Mouse (Mus musculus) neural tube, embryonic 15.5 days (tissue): ENCODE data around the gene Nelfb. TPM values are rescaled to one million over a fixed set of nuclear protein-coding genes. Genes with fewer than 3 reads are reported as not detected.
A peak's percentile ranks its signal among the peaks of the same experiment; 100 is the strongest.

Experiments
- ATAC-seq: fragments of 200-750 bp; cut with Nextera tagmentation; 2 replicates; pipeline ENCODE4 v1.8.0; 2017; ENCODE audit warnings: mild to moderate bottlenecking, moderate TSS enrichment, moderate library complexity; ENCODE audit not compliant: low FRiP score
- H3K27ac ChIP-seq: fragments of 300-500 bp; sonication (generic); replicated peaks from 2 replicates; pipeline ENCODE4 v1.5.1; 2015; ENCODE audit warnings: mild to moderate bottlenecking, inconsistent platforms
- H3K27me3 ChIP-seq: fragments of 300-500 bp; sonication (generic); replicated peaks from 2 replicates; pipeline ENCODE4 v1.6.1; 2015; ENCODE audit warnings: inconsistent platforms
- H3K36me3 ChIP-seq: fragments of 300-500 bp; sonication (generic); 2 replicates; pipeline ENCODE4 v1.6.1; 2015; ENCODE audit warnings: inconsistent platforms
- H3K4me1 ChIP-seq: fragments of 300-500 bp; sonication (generic); 2 replicates; pipeline ENCODE4 v1.6.1; 2015; ENCODE audit warnings: inconsistent platforms
- H3K4me2 ChIP-seq: fragments of 300-500 bp; sonication (generic); 2 replicates; pipeline ENCODE4 v1.6.1; 2015; ENCODE audit warnings: inconsistent platforms, mild to moderate bottlenecking, moderate library complexity
- H3K4me3 ChIP-seq: fragments of 300-500 bp; sonication (generic); replicated peaks from 2 replicates; pipeline ENCODE4 v1.5.1; 2015; ENCODE audit warnings: mild to moderate bottlenecking, inconsistent platforms
- H3K9ac ChIP-seq: fragments of 300-500 bp; sonication (generic); replicated peaks from 2 replicates; pipeline ENCODE4 v1.6.1; 2015; ENCODE audit warnings: mild to moderate bottlenecking, inconsistent platforms
- H3K9me3 ChIP-seq: fragments of 300-500 bp; sonication (generic); replicated peaks from 2 replicates; pipeline ENCODE4 v1.6.1; 2016; ENCODE audit warnings: inconsistent platforms
- WGBS: fragments of 180-500 bp; shearing (Covaris S2); methylation state at CpG from one replicate; pipeline ENCODE4 v1.1.7; 2015; ENCODE audit warnings: mixed read lengths; 5-methylcytosine and 5-hydroxymethylcytosine counted together
- polyA plus RNA-seq: library from polyadenylated mRNA; unstranded; fragments of >200 nt; fragmentation: Nextera tagmentation; extraction: Ambion mirVana; gene quantifications from 2 replicates; pipeline ENCODE4 v1.2.1, GENCODE M21; 2015

Nelfb gene
- polyA plus RNA-seq, 1 experiment from 2014 or later: 101 TPM

- Histone ChIP-seq H3K4me3 (no peak overlapping the region), H3K27ac (no peak overlapping the region), H3K27me3 (0 out of 2 replicates have a peak, but pooled peaks cover 3% of the 10 kb centered on the region), H3K4me2 (no peak overlapping the region), H3K36me3 (no peaks in the 10 kb centered on the region), H3K4me1 (peaks cover 22% of the 10 kb centered on the region), H3K9ac (no peak overlapping the region), H3K9me3 (no peaks in the 10 kb centered on the region)
- no peak for ATAC-seq
- WGBS: 82% methylated on average over 5 of the region's 5 CpGs
Measured at GRCm38 (mm10) chr2:25229582-25229981, 18.3 kb upstream of the Nelfb start.

GRCm38 (mm10) chr2:25228995-25229530, 17.8 kb upstream of the Nelfb start:
- Histone ChIP-seq H3K27ac (no peak overlapping the region), H3K4me3 (no peak overlapping the region), H3K4me2 (peak overlapping the region; percentile 49), H3K4me1 (peaks cover 22% of the 10 kb centered on the region), H3K36me3 (no peaks in the 10 kb centered on the region), H3K27me3 (0 out of 2 replicates have a peak, but pooled peaks cover 3% of the 10 kb centered on the region), H3K9ac (no peak overlapping the region), H3K9me3 (no peaks in the 10 kb centered on the region)
- no peak for ATAC-seq
- 75% methylated on average over 6 of the region's 6 CpGs for WGBS

DNA sequence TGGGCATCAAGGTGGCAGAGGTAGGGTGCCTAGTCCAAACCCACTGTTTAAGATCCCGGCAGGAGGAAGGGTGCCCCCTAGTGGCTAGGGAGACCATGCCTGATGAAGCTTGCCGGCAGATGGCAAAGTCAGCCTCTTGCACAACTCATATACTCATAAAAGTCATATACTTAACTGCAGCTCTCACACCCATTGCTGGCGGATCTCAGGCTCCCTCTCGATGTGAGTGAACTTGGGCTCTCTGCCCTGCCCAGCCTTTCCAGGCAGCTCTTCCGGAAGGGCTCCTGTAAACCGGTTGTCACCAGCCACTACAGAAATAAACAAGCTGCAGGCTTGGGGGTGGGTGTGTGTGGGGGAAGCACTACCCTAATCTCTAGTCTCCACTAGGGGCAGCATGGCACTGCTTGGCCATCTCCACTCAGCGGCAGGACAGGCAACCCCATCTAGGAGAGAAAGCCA, 17.2 kb upstream of the Nelfb start:
- H3K4me3 ChIP-seq: peak overlapping the region; percentile 20
- H3K4me2 ChIP-seq: peak overlapping the region; percentile 49
- H3K9me3 ChIP-seq: no peaks in the 10 kb centered on the region
- 2% methylated on average over 7 of the region's 7 CpGs for WGBS
- 0 out of 2 replicates have a peak, but pooled peaks cover 3% of the 10 kb centered on the region for H3K27me3 ChIP-seq
- no peak for ATAC-seq
- H3K27ac ChIP-seq: peak overlapping the region; percentile 77
- H3K4me1 ChIP-seq: peaks cover 28% of the 10 kb centered on the region
- H3K36me3 ChIP-seq: no peaks in the 10 kb centered on the region
- H3K9ac ChIP-seq: no peak overlapping the region

GRCm38 (mm10) chr2:25227406-25227805, 16.1 kb upstream of the Nelfb start:
- no peaks in the 10 kb centered on the region for H3K36me3 ChIP-seq
- 0 out of 2 replicates have a peak, but pooled peaks cover 3% of the 10 kb centered on the region for H3K27me3 ChIP-seq
- H3K4me3 ChIP-seq: no peak overlapping the region
- no peak overlapping the region for H3K27ac ChIP-seq
- no peak for ATAC-seq
- H3K9me3 ChIP-seq: no peaks in the 10 kb centered on the region
- H3K4me2 ChIP-seq: no peak overlapping the region
- H3K4me1 ChIP-seq: peaks cover 32% of the 10 kb centered on the region
- WGBS: 91% methylated on average over 4 of the region's 4 CpGs
- H3K9ac ChIP-seq: no peak overlapping the region

DNA sequence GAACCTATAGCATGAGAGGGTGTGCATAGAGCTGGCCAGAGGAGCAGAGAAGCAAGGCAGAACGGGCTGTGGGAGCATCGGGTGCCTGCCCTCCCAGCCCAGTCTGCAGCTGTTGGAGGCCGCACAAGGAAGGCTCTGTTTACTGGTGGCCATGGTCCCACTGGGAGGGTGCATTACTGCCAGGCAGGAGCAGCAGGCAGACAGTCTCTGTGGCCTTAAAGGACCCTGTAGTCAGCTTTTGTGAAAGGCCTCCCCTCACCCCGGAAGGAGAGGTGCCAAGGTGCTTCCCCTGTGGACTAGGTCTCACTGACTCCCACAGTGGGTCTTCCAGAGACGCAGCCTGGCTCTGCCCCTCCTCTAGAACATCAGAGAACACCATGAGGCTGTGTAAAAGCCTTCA, 15.6 kb upstream of the Nelfb start:
- Histone ChIP-seq H3K4me1 (peaks cover 32% of the 10 kb centered on the region), H3K4me3 (no peak overlapping the region), H3K9me3 (no peaks in the 10 kb centered on the region), H3K4me2 (no peak overlapping the region), H3K27me3 (0 out of 2 replicates have a peak, but pooled peaks cover 3% of the 10 kb centered on the region), H3K36me3 (peaks cover 1% of the 10 kb centered on the region; the same call in 1 of the 2 replicates), H3K27ac (no peak overlapping the region), H3K9ac (no peak overlapping the region)
- ATAC-seq: no peak
- WGBS: 88% methylated on average over 5 of the region's 5 CpGs

- ATAC-seq: no peak
- Histone ChIP-seq H3K27me3 (no peaks in the 10 kb centered on the region), H3K27ac (peak overlapping the region; percentile 99), H3K4me1 (peaks cover 32% of the 10 kb centered on the region), H3K36me3 (peaks cover 5% of the 10 kb centered on the region; the same call in 1 of the 2 replicates), H3K4me2 (peak overlapping the region; percentile 61; the same call in 1 of the 2 replicates), H3K9ac (peak overlapping the region; percentile 63; the same call in 1 of the 2 replicates), H3K4me3 (peak overlapping the region; percentile 92; the same call in 1 of the 2 replicates), H3K9me3 (no peaks in the 10 kb centered on the region)
- WGBS: 72% methylated on average over 8 of the region's 8 CpGs
Measured at GRCm38 (mm10) chr2:25225811-25226379, 14.6 kb upstream of the Nelfb start.

DNA sequence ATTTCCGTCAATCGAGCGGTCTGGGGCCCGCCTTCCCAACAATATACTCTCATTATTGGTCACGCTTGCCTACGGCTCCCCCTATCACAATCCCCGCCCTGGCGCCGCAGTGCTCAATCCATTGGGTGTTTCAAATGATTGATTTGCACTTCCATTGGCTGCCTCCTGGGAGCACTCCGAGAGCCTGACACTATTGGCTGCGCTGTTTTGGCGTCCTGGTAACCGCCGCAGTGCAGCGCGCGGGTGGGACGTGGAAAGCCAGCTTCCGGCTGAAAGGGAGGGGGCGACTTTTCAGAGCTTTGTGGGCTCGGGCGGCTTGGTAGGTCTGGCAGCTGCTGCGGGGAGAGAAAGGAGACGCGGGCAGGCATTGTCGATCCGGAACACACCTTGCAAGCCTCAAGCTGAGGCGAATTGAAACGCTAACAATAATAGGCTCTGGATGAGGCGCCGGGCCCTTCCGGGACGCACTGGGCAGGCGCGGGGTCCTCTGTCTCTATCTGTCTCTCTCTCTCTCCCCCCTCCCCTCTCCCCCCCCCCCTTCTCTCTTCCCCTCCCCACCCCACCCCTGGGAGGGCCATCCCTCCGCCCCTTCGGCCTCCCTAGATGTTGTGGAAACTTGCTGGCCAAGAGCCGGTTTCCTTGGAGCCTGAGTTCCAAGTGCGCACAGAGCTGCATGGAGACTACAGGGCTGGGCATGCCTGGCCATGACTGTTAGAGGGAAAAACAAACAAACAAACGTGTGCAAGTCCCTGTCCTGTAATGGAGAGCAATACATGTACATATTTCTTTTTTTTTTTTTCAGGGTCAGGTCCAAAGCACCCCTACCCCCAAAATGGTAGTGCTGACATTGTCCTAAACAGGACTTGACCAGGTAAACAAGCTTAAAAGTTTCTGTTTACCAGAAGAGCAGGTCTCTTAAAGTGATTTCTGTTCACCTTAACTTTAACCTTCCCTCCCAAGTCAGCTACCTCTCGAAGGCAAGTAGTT, 13.8 kb upstream of the Nelfb start:
- no peaks in the 10 kb centered on the region for H3K9me3 ChIP-seq
- H3K4me1 ChIP-seq: peaks cover 32% of the 10 kb centered on the region
- peak overlapping the region; percentile 63 for H3K9ac ChIP-seq
- H3K4me3 ChIP-seq: peak overlapping the region; percentile 92
- peaks cover 5% of the 10 kb centered on the region; the same call in 1 of the 2 replicates for H3K36me3 ChIP-seq
- WGBS: 2% methylated on average over 41 of the region's 41 CpGs
- H3K4me2 ChIP-seq: peak overlapping the region; percentile 61
- H3K27ac ChIP-seq: peak overlapping the region; percentile 99
- ATAC-seq: peak; percentile 96
- no peaks in the 10 kb centered on the region for H3K27me3 ChIP-seq

- H3K27ac ChIP-seq: peak within 1 kb of the TSS; percentile 99
- H3K4me3 ChIP-seq: peak within 1 kb of the TSS; percentile 92
- peak within 1 kb of the TSS; percentile 86 for H3K9ac ChIP-seq
- no peaks in the 10 kb centered on the region for H3K27me3 ChIP-seq
- peak within 1 kb of the TSS; percentile 94 for H3K4me2 ChIP-seq
- H3K4me1 ChIP-seq: peaks cover 32% of the 10 kb centered on the region
- 0% methylated on average over 17 of the region's 17 CpGs for WGBS
- peaks cover 5% of the 10 kb centered on the region; the same call in 1 of the 2 replicates for H3K36me3 ChIP-seq
- H3K9me3 ChIP-seq: no peaks in the 10 kb centered on the region
- ATAC-seq: no peak
Measured at GRCm38 (mm10) chr2:25224492-25224765, 13.1 kb upstream of the Nelfb start, which contains the start of gene Tubb4b. TSS of gene Tubb4b (minus strand) at chr2:25224702.

DNA sequence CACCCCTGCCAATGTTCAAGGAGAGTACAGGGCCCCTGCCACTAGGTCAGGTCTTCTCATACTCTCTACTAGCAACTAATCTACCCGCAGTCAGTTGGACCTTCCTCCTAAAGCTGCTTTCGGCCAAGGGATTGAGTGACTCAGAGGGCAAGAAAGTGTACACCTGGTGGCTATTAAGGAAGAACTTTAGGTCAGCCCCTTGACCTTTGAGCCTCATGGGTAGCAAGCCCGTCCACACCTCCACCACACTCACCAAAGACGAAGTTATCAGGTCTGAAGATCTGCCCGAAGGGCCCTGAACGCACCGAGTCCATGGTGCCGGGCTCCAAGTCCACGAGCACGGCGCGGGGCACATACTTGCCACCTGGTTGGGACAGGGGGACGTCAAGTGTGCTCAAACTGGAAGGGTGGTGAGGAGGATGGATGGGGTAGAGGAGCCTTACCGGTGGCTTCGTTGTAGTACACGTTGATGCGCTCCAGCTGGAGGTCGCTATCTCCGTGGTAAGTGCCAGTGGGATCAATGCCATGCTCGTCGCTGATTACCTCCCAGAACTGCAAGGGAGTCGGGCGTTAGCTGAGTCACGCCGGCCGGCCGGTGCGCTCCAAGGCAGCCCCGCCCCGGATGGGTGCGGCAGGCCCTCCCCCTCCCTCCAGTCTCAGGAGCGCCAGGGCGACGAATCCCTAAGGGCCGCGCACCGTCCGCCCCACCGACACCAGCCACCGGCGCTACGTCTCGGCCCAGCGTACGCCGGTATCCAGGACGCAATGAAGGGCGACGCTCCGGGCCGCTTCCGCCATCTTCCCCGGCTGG, 12.6 kb upstream of the Nelfb start:
- 2% methylated on average over 49 of the region's 53 CpGs for WGBS
- Histone ChIP-seq H3K4me2 (peak overlapping the region; percentile 94), H3K36me3 (peaks cover 5% of the 10 kb centered on the region; the same call in 1 of the 2 replicates), H3K27ac (peak overlapping the region; percentile 96), H3K27me3 (no peaks in the 10 kb centered on the region), H3K9me3 (no peaks in the 10 kb centered on the region), H3K4me1 (peaks cover 27% of the 10 kb centered on the region), H3K4me3 (peak overlapping the region; percentile 92), H3K9ac (peak overlapping the region; percentile 86)
- ATAC-seq: peak; percentile 22

DNA sequence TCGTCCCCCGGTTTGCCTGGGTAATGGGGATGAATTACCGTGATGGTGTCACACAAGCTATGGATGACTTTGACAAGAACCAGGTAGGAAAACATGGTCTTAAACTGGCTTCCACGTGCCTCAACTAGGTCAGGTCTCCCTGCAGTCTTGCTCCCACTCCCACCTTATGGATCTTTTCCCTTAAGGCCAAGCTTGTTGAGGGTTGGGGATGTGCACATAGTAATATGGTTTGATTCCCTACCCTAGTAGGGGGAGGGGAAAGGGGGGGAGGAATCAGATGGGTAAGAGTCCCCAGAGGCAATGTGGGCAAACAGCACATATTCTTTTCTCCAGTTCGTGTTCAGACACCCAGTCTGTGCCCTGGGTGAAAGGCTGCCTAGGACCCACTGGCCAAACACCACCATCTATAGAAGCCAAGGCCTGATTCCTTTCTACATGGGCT, 10.1 kb upstream of the Nelfb start:
- H3K9ac ChIP-seq: no peak overlapping the region
- no peaks in the 10 kb centered on the region for H3K27me3 ChIP-seq
- ATAC-seq: no peak
- H3K4me3 ChIP-seq: no peak overlapping the region
- WGBS: 75% methylated on average over 5 of the region's 5 CpGs
- no peak overlapping the region for H3K4me2 ChIP-seq
- H3K9me3 ChIP-seq: no peaks in the 10 kb centered on the region
- no peak overlapping the region for H3K27ac ChIP-seq
- peaks cover 5% of the 10 kb centered on the region; the same call in 1 of the 2 replicates for H3K36me3 ChIP-seq
- H3K4me1 ChIP-seq: peaks cover 18% of the 10 kb centered on the region

DNA sequence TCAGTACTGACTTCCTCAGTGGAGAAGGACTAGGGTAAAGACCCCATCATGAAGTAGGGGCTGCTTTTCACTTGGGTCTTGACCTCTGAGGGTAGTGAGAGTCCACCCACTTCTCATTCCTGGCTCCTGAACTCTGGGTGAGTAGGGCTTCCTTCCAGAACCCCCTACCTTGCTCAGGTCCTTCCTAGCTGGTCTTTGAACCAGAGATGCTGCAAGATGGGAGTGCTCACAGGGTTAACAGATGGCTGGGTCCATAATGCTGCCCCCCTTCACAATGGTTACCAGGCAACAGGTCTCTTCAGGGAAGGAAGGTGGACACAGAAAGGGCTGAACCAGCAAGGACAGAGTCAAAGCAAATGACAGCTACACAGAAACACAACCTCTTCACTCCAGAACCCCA, 7.2 kb upstream of the Nelfb start, which contains the start of gene Fam166a:
Gene Fam166a, plus strand, starts transcription at position 301 of the 400 bp plus-strand sequence.
- no peaks in the 10 kb centered on the region for H3K27me3 ChIP-seq
- H3K9me3 ChIP-seq: no peaks in the 10 kb centered on the region
- H3K4me2 ChIP-seq: no peak within 1 kb of the TSS
- ATAC-seq: no peak
- no peak within 1 kb of the TSS for H3K4me3 ChIP-seq
- H3K4me1 ChIP-seq: peaks cover 4% of the 10 kb centered on the region
- H3K36me3 ChIP-seq: peaks cover 5% of the 10 kb centered on the region; the same call in 1 of the 2 replicates
- no peak within 1 kb of the TSS for H3K9ac ChIP-seq
- H3K27ac ChIP-seq: no peak within 1 kb of the TSS
